Mouse (Mus musculus): ENCODE results near the gene 2310034G01Rik.

- TF ChIP-seq CTCF (IDR thresholded peaks at IDR 0.05; ENCODE audit: low read depth, low read length): no peak
- TF ChIP-seq GATA1 (IDR thresholded peaks at IDR 0.05; ENCODE audit: borderline replicate concordance, low read length): no peak
- no peak for TF ChIP-seq TAL1 (conservative IDR thresholded peaks at IDR 0.05; ENCODE audit: low read depth, low read length)
Observed at GRCm38 (mm10) chr19:46304908-46305333, 45.2 kb downstream of the 2310034G01Rik start.
